Comparison of ENCODE assay signal across 9 mouse cellular contexts in genomic region chr15:81008689-81009123, GRCm38 (mm10). TPM values are rescaled to one million over a fixed set of nuclear protein-coding genes. Genes with fewer than 3 reads are reported as not detected.
DNase-seq lines count a peak whose midpoint lies in the region; ATAC-seq and TF ChIP-seq lines count a peak whose summit lies in the region.
"Had no signal": no experiment of that assay in that cellular context is flagged by ENCODE, and none has a peak within 500 bp of the region (broad histone marks: within the 10 kb centered on the region; RNA-seq: fewer than 3 reads in every experiment).

No protein-coding gene starts in this region.

- no peaks in the 10 kb centered on the region for H3K4me1 ChIP-seq in forebrain, embryonic 15.5 days

- no peaks in the 10 kb centered on the region for H3K9me3 ChIP-seq in forebrain, embryonic 15.5 days

- H3K36me3 ChIP-seq in splenic B cell, adult 2 months (ENCODE audit: control insufficient read depth, insufficient read depth, low read length, poor library complexity, severe bottlenecking): peaks cover 6% of the 10 kb centered on the region; the same call in 1 of the 2 replicates
- H3K36me3 ChIP-seq in forebrain, embryonic 15.5 days: peaks cover 42% of the 10 kb centered on the region

- no peak overlapping the region for H3K4me2 ChIP-seq in forebrain, embryonic 15.5 days (replicated peaks)

- H3K4me3 ChIP-seq in gastrocnemius, adult 2 months: no peak overlapping the region
- no peak overlapping the region for H3K4me3 ChIP-seq in forebrain, embryonic 15.5 days

- H3K9ac ChIP-seq in forebrain, embryonic 15.5 days (replicated peaks): no peak overlapping the region

- TF ChIP-seq CTCF in gastrocnemius, adult 2 months (IDR thresholded peaks at IDR 0.05): peak; percentile 58

- intact Hi-C loops in gastrocnemius, adult 2 months (cut with DNase I): no loop called here

- 63% methylated on average over 10 of the region's 10 CpGs for WGBS in forebrain, embryonic 15.5 days

- no peaks in the 10 kb centered on the region for H3K27me3 ChIP-seq in splenic B cell, adult 2 months (ENCODE audit: control insufficient read depth, insufficient read depth, low read length, poor library complexity, severe bottlenecking)
- no peaks in the 10 kb centered on the region for H3K27me3 ChIP-seq in forebrain, embryonic 15.5 days

- no peak for DNase-seq in gastrocnemius, adult 2 months
- no peak for DNase-seq in gastrocnemius, adult 8-10 months (ENCODE audit: low spot score in 2 of 2)
- DNase-seq in retina, embryonic 14.5 days (ENCODE audit: low spot score): peak; percentile 39
- DNase-seq in retina, postnatal 1 day: no peak
- DNase-seq in embryo, embryonic 9.5 days (ENCODE audit: extremely low spot score): peak; percentile 31
- DNase-seq in splenic B cell, adult 2 months (ENCODE audit: low read depth, low spot score): peak; percentile 61
- DNase-seq in cerebellum, adult 11-12 months: no peak
- DNase-seq: spleen, adult 18-20 months had no signal

- ATAC-seq in forebrain, embryonic 15.5 days (replicated peaks): no peak

- no peak overlapping the region for H3K27ac ChIP-seq in gastrocnemius, adult 2 months
- no peak overlapping the region for H3K27ac ChIP-seq in forebrain, embryonic 15.5 days (replicated peaks)

RNA-seq across cellular contexts. Expression of gene Sgsm3, which starts 31.1 kb away (rescaled TPM):
- 10 to 100 TPM; 16.9 to 20.4 TPM for total RNA-seq in gastrocnemius, adult 2 months (2021)
- total RNA-seq in gastrocnemius, adult 8-10 months (2022): 10 to 100 TPM; 14.9 to 22.1 (median 20.1) TPM
- polyA plus RNA-seq in forebrain, embryonic 15.5 days (2015; fragmentation: Nextera tagmentation; extraction: Ambion mirVana): 56.3 and 56.6 TPM in 2 replicates

Comparison
In these comparisons a context has a peak if more than half of its experiments do, and no peak if none do; other contexts are left out.
1. DNase-seq: peak in retina, embryonic 14.5 days (single experiment), embryo, embryonic 9.5 days (single experiment) and splenic B cell, adult 2 months (single experiment); none in gastrocnemius, adult 2 months (single experiment), gastrocnemius, adult 8-10 months (0 of 2), retina, postnatal 1 day (single experiment) and cerebellum, adult 11-12 months (single experiment).